Mouse (Mus musculus) stomach, postnatal 0 days (tissue): ENCODE measurements at regions not wholly inside any gene's neighbourhood (a gene's known extent, or its start where the extent isn't known, plus 50 kb on each side); places are given as distances from the start of the nearest gene placed in this dataset.

Source experiments
- CTCF ChIP-seq: IDR thresholded peaks from 2 replicates; pipeline ENCODE4 v1.5.1; 2016; ENCODE audit warnings: antibody characterized with exemption, low read depth, mild to moderate bottlenecking, moderate library complexity
- EP300 ChIP-seq: optimal IDR thresholded peaks from 2 replicates; pipeline ENCODE3; 2016; ENCODE audit warnings: antibody characterized with exemption

DNA sequence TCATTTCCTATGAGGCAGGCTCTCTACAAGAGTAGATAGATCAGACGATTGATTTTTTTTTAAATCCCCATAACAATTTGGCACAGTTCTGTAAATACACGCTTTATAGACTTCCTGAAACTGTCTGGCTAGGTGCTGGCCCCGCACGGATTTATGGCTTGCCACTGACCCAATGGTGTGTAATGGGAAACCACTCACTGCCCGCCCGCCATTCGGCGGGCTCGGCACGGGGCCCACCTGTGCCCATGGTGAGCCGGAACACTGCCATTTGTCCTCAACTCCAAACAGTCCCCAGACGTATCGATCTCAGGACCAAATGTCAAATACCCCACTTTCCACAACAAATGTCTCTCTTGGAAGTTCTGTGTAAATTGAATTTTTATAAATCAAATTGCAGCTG, 475.8 kb upstream of the Fam19a5 start:
- TF ChIP-seq CTCF (no peak), EP300 (no peak)
